Mouse (Mus musculus) kidney, postnatal 4 days (tissue): ENCODE results near the gene Dio1.

Experiments used
- DNase-seq, 2 experiments: peaks; one replicate each; pipeline ENCODE4 v3.0.0; 2021; ENCODE audit warnings: mixed read lengths in 2 of 2

Gene Dio1

DNA sequence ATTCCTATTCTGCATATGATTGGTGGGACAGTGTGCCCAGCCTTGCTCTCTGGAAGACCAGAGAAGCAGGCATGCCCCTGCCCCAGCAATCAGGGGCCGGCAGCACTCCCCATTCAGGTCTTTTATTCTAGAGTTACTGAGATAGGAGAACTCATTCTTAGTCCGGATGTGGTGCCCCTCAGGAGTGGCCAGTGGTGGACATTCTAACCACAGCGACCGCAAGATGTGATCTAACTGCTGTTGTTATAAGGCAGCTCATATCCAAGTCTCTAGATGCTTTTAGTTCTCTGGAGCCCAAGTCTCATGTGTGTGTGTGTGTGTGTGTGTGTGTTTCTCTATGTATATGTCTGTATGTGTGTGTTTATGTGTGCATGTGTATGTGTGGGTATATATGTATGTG, 6.6 kb downstream of the Dio1 start:
- DNase-seq, result no peak

GRCm38 (mm10) chr4:107299779-107300340, 7.1 kb downstream of the Dio1 start:
- DNase-seq, result peak in 1 of 2 experiments; percentile 25

DNA sequence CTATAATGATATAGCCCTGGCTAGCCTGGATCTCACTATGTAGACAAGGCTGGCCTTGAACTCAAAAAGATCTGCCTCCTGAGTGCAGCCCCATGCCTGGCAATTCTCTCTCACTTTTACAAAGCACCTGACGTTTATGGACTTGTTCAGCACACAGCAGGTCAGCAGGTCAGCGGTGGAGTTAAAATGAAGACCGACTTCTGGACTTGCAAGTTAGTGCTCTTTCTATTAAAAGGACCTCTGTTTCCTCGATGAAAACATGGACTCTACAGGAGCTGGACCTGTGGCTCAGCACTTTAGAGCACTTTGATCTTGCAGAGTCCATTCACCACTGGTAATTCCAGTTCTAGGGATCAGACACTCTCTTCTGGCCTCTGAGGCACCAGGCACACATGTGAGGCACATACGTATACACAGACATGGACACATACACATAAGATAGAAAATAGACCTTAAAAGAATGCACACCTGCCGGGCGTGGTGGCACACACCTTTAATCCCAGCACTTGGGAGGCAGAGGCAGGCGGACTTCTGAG, 8.8 kb downstream of the Dio1 start:
- DNase-seq, result no peak

DNA sequence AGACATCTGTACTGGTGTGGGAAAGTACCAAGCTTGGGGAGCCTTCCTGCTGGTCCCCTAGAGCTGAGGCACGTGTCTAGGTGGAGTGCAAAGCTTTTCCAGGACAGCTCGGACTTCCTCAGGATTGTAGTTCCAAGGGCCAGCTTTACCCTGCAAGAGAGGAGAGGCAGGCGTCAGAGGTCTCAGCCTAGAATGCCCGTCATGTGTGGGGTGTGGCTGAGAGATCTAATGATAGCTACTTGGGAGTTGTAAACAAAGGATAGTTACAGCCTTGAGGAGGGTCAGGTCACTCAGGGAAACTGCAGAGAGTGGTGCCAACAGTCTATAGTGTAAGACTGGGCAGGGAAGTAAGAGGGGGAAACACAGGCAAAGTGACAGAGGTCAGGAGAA, 14.7 kb downstream of the Dio1 start:
- no peak for DNase-seq

- DNase-seq, result no peak
These were observed 15.2 kb downstream of the Dio1 start for GRCm38 (mm10) chr4:107291611-107292272.

- DNase-seq, result no peak
These were observed 19.5 kb downstream of the Dio1 start for GRCm38 (mm10) chr4:107287517-107287916.

GRCm38 (mm10) chr4:107286386-107286785, 20.6 kb downstream of the Dio1 start:
- DNase-seq, result no peak

GRCm38 (mm10) chr4:107285446-107286200, 21.3 kb downstream of the Dio1 start:
- DNase-seq, result no peak

DNA sequence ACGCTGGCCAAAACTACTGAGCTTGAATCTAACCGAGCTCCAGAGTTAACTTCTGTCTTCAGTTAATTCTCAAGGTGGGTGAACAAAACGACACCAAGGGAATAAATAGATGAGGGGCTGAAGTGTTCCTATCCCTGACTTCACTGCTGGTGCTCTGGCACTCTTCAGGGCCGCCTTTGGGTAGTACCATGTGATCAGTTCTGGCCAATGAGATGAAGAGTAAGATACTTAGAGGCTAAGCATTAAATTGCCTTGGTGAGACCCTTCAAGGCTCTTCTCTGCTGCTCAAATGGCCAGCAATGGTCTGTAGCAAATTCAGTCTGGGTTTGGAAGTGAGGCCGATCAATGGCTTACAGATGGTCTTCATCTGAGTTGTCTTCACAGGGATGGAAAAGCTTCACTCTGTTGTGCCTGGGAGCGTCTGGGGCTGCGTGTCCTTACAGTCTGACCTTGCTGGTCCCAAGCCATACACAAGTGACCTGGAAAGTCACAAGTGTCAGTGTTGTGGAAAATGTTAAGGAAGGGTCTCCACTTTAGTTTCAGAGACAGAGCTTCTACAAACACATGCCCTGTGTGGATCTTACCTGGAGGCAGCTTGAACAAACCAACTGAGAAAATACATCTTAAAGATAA, 26.0 kb downstream of the Dio1 start:
- no peak for DNase-seq

GRCm38 (mm10) chr4:107278188-107278707, 28.7 kb downstream of the Dio1 start:
- no peak for DNase-seq

GRCm38 (mm10) chr4:107274511-107274910, 32.5 kb downstream of the Dio1 start:
- DNase-seq, result peak in 1 of 2 experiments; percentile 25

GRCm38 (mm10) chr4:107273683-107274082, 33.3 kb downstream of the Dio1 start:
- no peak for DNase-seq

DNA sequence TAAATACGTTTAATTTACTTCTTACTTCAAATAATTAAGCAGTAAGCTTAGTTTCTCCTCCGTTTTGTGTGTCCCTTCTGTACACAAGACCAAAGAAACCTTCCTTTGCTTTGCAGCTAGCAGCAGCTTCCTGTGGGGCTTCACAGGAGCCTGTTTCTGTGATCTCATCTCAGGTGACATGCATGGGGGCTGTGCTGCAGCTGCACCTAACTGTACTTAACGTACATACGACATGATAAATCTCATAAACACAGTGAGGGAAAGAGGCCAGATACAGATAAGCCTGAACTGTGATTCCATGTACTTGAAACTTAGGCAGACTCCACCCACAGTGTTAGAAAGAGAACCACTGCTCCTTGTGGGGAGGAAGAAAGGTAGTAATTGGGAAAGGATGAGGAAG, 47.0 kb downstream of the Dio1 start:
- no peak for DNase-seq

DNA sequence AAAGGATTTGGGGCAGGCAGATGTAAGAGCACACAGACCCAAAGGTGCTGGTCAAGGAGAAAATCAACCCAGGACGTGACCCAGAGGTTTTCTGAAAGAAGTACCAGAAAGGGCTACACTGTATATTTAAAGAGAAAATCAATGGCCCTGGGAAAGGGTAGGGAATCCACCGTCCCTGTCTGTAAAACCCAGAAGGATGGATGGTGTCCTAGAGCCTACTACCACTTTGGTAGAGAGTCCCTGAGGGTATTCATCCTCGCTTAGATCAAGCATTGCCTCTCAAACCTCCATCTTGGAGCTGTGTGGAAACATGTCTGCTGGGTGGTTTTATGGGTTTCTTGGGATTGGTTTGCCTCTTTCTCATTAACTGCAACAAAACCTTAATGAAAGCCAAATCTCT, 52.6 kb downstream of the Dio1 start:
- DNase-seq, result no peak

- DNase-seq, result peak; percentile 98 to 99
These were observed 53.6 kb downstream of the Dio1 start, which contains the start of the genes Lrrc42 and Hspb11 for GRCm38 (mm10) chr4:107253125-107254091. Gene Lrrc42 (minus strand): TSS chr4:107253532. Gene Hspb11 (plus strand): TSS chr4:107253593.

DNA sequence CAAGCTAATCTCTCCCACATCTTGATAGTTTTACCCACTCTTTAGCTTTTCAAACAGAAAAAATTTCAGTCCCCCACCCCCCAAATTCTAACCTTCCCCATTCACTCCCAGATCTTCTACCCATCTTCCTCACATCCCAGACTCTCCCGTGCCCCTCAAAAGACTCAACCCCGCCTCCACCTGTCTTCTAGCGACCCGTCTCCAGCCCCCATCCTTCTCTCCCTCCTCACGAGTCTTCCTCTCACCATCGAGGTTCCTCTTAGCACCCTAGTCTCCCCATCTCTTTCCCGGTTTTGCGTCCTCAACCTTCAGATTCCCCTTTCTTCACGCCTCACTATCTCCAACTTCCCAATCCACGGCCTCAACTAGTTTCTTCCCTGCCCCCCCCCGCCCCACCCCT, 54.4 kb downstream of the Dio1 start:
- DNase-seq, result peak; percentile 8 to 14

DNA sequence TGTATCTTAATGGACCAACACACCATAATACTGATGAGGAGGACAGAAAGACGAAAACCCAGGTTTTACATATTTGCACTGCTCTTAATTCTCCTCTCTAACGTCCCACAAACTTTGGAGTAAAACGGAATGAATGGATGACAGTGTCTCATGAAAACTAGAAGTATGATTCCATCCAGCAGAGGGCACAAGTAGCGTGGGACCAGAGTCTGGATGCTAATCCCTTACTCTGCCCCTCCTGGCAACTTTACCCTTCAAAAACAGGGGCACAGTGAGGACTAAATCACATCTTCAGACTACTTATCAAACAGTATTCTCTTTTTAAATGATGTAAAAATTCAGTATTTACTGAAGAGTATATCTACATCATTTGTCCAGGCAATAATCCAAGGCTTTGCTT, 56.5 kb downstream of the Dio1 start:
- peak; percentile 23 to 50 for DNase-seq

- DNase-seq, result no peak
These were observed 57.5 kb downstream of the Dio1 start for GRCm38 (mm10) chr4:107249471-107249870.

DNA sequence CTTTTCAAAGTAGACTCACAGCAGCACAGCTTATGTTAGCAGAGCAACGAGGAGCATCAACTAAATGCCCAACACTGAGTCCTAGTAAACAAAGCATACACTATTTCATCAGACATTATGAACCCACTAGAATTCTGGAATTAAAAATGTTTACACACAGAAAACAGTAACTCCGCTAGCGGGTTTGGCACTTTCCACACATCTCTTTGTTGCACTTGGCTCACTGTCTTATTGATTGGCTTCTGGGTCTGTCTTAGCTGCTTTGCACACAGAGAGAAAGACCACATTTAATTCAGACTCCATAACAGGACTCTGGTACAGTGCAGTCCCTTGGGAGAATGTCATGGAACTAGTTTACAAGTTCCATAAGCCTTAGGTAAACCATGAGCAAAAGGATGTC, 58.9 kb downstream of the Dio1 start:
- DNase-seq, result no peak

GRCm38 (mm10) chr4:107247110-107247509, 59.9 kb downstream of the Dio1 start:
- no peak for DNase-seq

DNA sequence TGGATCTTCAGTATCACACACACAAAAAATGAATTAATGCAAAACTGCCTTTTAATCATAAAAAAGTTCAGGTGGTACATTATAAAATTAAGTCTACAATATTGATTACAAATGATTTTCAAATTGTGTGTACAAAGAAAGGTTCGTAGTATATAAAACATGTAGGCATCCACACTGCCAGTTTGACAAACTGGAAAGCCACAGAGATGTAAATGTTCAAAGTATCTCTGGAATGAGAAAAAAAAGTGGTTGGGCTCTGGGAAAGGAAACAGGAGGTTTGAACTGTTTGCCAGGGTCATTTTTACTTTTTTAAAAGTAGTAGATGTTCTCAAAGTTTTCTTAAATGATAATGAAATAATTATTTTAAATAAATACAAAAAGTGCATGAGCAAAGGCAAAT, 60.9 kb downstream of the Dio1 start:
- no peak for DNase-seq

- peak in 1 of 2 experiments; percentile 14 for DNase-seq
These were observed 61.6 kb downstream of the Dio1 start for GRCm38 (mm10) chr4:107245368-107245767.
